Mouse (Mus musculus) intestine, embryonic 14.5 days (tissue): ENCODE data around the gene Sept9. TPM values are rescaled to one million over a fixed set of nuclear protein-coding genes. Genes with fewer than 3 reads are reported as not detected.

Experiments
- ATAC-seq: fragments of 200-750 bp; cut with Nextera tagmentation; replicated peaks from 2 replicates; pipeline ENCODE4 v1.8.0; 2017; ENCODE audit warnings: low read depth, moderate number of reproducible peaks, moderate TSS enrichment, moderate library complexity; ENCODE audit not compliant: low FRiP score, low TSS enrichment
- DNase-seq: peaks from one replicate; pipeline ENCODE4 v3.0.0-alpha.2; 2018; ENCODE audit warnings: low spot score
- H3K27ac ChIP-seq: fragments of 300-500 bp; sonication (generic); 2 replicates; pipeline ENCODE4 v1.5.1; 2014; ENCODE audit warnings: low read depth, mild to moderate bottlenecking, control low read depth
- H3K27me3 ChIP-seq: fragments of 300-500 bp; sonication (generic); replicated peaks from 2 replicates; pipeline ENCODE4 v1.6.1; 2014; ENCODE audit warnings: low read length, control low read depth; ENCODE audit not compliant: control insufficient read depth, insufficient read depth
- H3K36me3 ChIP-seq: fragments of 300-500 bp; sonication (generic); 2 replicates; pipeline ENCODE4 v1.6.1; 2014; ENCODE audit warnings: low read length, control low read depth; ENCODE audit not compliant: control insufficient read depth, insufficient read depth
- H3K4me1 ChIP-seq: fragments of 300-500 bp; sonication (generic); replicated peaks from 2 replicates; pipeline ENCODE4 v1.6.1; 2014; ENCODE audit warnings: low read length, control low read depth, mixed read lengths; ENCODE audit not compliant: control insufficient read depth, insufficient read depth
- H3K4me2 ChIP-seq: fragments of 300-500 bp; sonication (generic); 2 replicates; pipeline ENCODE4 v1.6.1; 2014; ENCODE audit warnings: low read length
- H3K4me3 ChIP-seq: fragments of 300-500 bp; sonication (generic); 2 replicates; pipeline ENCODE4 v1.5.1; 2014; ENCODE audit warnings: low read depth, low read length, control low read depth, mixed read lengths
- H3K9ac ChIP-seq: fragments of 300-500 bp; sonication (generic); 2 replicates; pipeline ENCODE4 v1.6.1; 2014; ENCODE audit warnings: mild to moderate bottlenecking, low read length
- H3K9me3 ChIP-seq: fragments of 300-500 bp; sonication (generic); 2 replicates; pipeline ENCODE4 v1.6.1; 2016; ENCODE audit warnings: low read length, control low read depth; ENCODE audit not compliant: control insufficient read depth
- WGBS: fragments of 180-500 bp; shearing (Covaris S2); extraction: QIAGEN DNeasy Blood & Tissue Kit; methylation state at CpG from one replicate; pipeline ENCODE4 v1.1.7; 2014; 5-methylcytosine and 5-hydroxymethylcytosine counted together
- polyA plus RNA-seq: library from polyadenylated mRNA; unstranded; fragments of >200 nt; fragmentation: Nextera tagmentation; extraction: Ambion mirVana; gene quantifications from 2 replicates; pipeline ENCODE4 v1.2.1, GENCODE M21; 2014

Gene Sept9
- polyA plus RNA-seq, 1 experiment from 2014 or later = 143 TPM

GRCm38 (mm10) chr11:117326867-117327600 is 127.6 kb downstream of the Sept9 start:
- no peaks in the 10 kb centered on the region for H3K9me3 ChIP-seq
- ATAC-seq = no peak
- DNase-seq = no peak
- no peaks in the 10 kb centered on the region for H3K27me3 ChIP-seq
- no peak overlapping the region for H3K4me2 ChIP-seq
- WGBS = 62% methylated on average over 16 of the region's 16 CpGs
- no peak overlapping the region for H3K9ac ChIP-seq
- no peaks in the 10 kb centered on the region for H3K36me3 ChIP-seq
- H3K27ac ChIP-seq = no peak overlapping the region
- peaks cover 59% of the 10 kb centered on the region for H3K4me1 ChIP-seq
- no peak overlapping the region for H3K4me3 ChIP-seq

- no peak for ATAC-seq
- no peak overlapping the region for H3K4me2 ChIP-seq
- no peaks in the 10 kb centered on the region for H3K27me3 ChIP-seq
- H3K27ac ChIP-seq = no peak overlapping the region
- DNase-seq = no peak
- no peak overlapping the region for H3K9ac ChIP-seq
- no peaks in the 10 kb centered on the region for H3K36me3 ChIP-seq
- WGBS = 86% methylated on average over 5 of the region's 5 CpGs
- peaks cover 64% of the 10 kb centered on the region for H3K4me1 ChIP-seq
- no peaks in the 10 kb centered on the region for H3K9me3 ChIP-seq
- no peak overlapping the region for H3K4me3 ChIP-seq
Observed at GRCm38 (mm10) chr11:117327633-117328032, 128.2 kb downstream of the Sept9 start.

GRCm38 (mm10) chr11:117330076-117330950 is 130.9 kb downstream of the Sept9 start:
- no peaks in the 10 kb centered on the region for H3K27me3 ChIP-seq
- no peaks in the 10 kb centered on the region for H3K36me3 ChIP-seq
- no peak for DNase-seq
- H3K9ac ChIP-seq = no peak overlapping the region
- H3K4me3 ChIP-seq = no peak overlapping the region
- H3K4me1 ChIP-seq = peaks cover 70% of the 10 kb centered on the region
- H3K4me2 ChIP-seq = no peak overlapping the region
- peak overlapping the region; percentile 93 for H3K27ac ChIP-seq
- 69% methylated on average over 12 of the region's 12 CpGs for WGBS
- no peaks in the 10 kb centered on the region for H3K9me3 ChIP-seq
- ATAC-seq = no peak

GRCm38 (mm10) chr11:117330951-117331254 is 131.4 kb downstream of the Sept9 start:
- Histone ChIP-seq H3K4me3 (no peak overlapping the region), H3K36me3 (no peaks in the 10 kb centered on the region), H3K4me2 (peak overlapping the region; percentile 86; the same call in 1 of the 2 replicates), H3K9me3 (no peaks in the 10 kb centered on the region), H3K27ac (peak overlapping the region; percentile 93), H3K27me3 (no peaks in the 10 kb centered on the region), H3K9ac (no peak overlapping the region), H3K4me1 (peaks cover 65% of the 10 kb centered on the region)
- DNase-seq (no peak), ATAC-seq (no peak)
- WGBS = 41% methylated on average over 7 of the region's 7 CpGs

GRCm38 (mm10) chr11:117331361-117332241 is 132.1 kb downstream of the Sept9 start:
- H3K4me2 ChIP-seq = peak overlapping the region; percentile 86
- peaks cover 66% of the 10 kb centered on the region for H3K4me1 ChIP-seq
- ATAC-seq = peak; percentile 21
- H3K27me3 ChIP-seq = no peaks in the 10 kb centered on the region
- WGBS = 4% methylated on average over 17 of the region's 17 CpGs
- H3K9me3 ChIP-seq = no peaks in the 10 kb centered on the region
- peak overlapping the region; percentile 93 for H3K27ac ChIP-seq
- DNase-seq = peak; percentile 73
- H3K4me3 ChIP-seq = peak overlapping the region; percentile 61
- peak overlapping the region; percentile 80 for H3K9ac ChIP-seq
- no peaks in the 10 kb centered on the region for H3K36me3 ChIP-seq

- 2% methylated on average over 37 of the region's 37 CpGs for WGBS
- peak overlapping the region; percentile 80 for H3K9ac ChIP-seq
- peak overlapping the region; percentile 93 for H3K27ac ChIP-seq
- H3K4me1 ChIP-seq = peaks cover 60% of the 10 kb centered on the region
- no peaks in the 10 kb centered on the region for H3K27me3 ChIP-seq
- H3K4me3 ChIP-seq = peak overlapping the region; percentile 61
- peak overlapping the region; percentile 86 for H3K4me2 ChIP-seq
- ATAC-seq (peak; percentile 83), DNase-seq (peak; percentile 91)
- no peaks in the 10 kb centered on the region for H3K36me3 ChIP-seq
- H3K9me3 ChIP-seq = no peaks in the 10 kb centered on the region
Observed at GRCm38 (mm10) chr11:117332242-117333149, 133.0 kb downstream of the Sept9 start.

- 29% methylated on average over 13 of the region's 13 CpGs for WGBS
- no peak for ATAC-seq
- H3K9me3 ChIP-seq = no peaks in the 10 kb centered on the region
- DNase-seq = no peak
- H3K27ac ChIP-seq = peak overlapping the region; percentile 93
- peaks cover 67% of the 10 kb centered on the region for H3K4me1 ChIP-seq
- H3K27me3 ChIP-seq = no peaks in the 10 kb centered on the region
- peak overlapping the region; percentile 86 for H3K4me2 ChIP-seq
- no peaks in the 10 kb centered on the region for H3K36me3 ChIP-seq
- peak overlapping the region; percentile 61 for H3K4me3 ChIP-seq
- peak overlapping the region; percentile 80 for H3K9ac ChIP-seq
Observed at GRCm38 (mm10) chr11:117333150-117333715, 133.8 kb downstream of the Sept9 start.
